Mouse (Mus musculus): Measurements from ENCODE around the gene Zfp944.

DNA sequence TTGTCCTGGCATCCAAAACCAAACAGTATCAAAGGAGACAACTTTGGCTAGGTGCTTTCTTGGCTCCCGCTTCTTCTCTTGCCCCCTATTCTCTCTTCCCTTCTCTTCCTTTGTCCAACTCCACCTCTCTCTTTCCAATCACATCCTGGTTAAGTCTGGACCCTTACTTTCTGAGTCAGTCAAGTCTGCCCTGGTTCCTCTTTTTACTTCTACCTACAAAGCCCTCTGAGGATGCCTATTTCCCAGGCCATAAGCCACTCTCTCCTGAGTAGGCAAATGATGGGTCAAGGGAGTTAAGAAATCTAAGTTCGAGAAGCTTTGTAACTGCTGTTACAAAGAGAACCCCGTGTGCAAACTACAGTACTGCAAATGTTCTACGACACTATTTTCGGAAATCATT lies 628 bp downstream of the Zfp944 start:
- TF ChIP-seq EP300 (IDR thresholded peaks at IDR 0.05) (no peak), CTCF (IDR thresholded peaks at IDR 0.05) (no peak)

Data from lung, postnatal 0 days (tissue).